Mouse (Mus musculus): ENCODE results near the gene Fbxo40.
A peak's percentile ranks its signal among the peaks of the same experiment; 100 is the strongest.

GRCm38 (mm10) chr16:36985636-36986042, 4.6 kb downstream of the Fbxo40 start:
- TF ChIP-seq CEBPB (IDR thresholded peaks at IDR 0.05; ENCODE audit: insufficient read depth, poor library complexity, severe bottlenecking) (no peak), POLR2A (IDR thresholded peaks at IDR 0.05; ENCODE audit: insufficient read length, low read depth) (no peak), TCF12 (IDR thresholded peaks at IDR 0.05; ENCODE audit: insufficient read depth, poor library complexity, severe bottlenecking) (no peak), MYOG (IDR thresholded peaks at IDR 0.05; ENCODE audit: control insufficient read depth in 1 of 3, insufficient read depth in 1 of 3, insufficient read length in 2 of 3, low read depth in 2 of 3) (no peak), MYOD1 (IDR thresholded peaks at IDR 0.05; ENCODE audit: control insufficient read depth in 1 of 3, insufficient read length in 2 of 3, low read depth in 2 of 3) (peak in 1 of 3 experiments; percentile 22), MAX (IDR thresholded peaks at IDR 0.05; ENCODE audit: low read depth) (no peak), E2F4 (IDR thresholded peaks at IDR 0.05; ENCODE audit: insufficient read depth) (no peak), USF1 (IDR thresholded peaks at IDR 0.05; ENCODE audit: low read depth) (no peak), TCF3 (IDR thresholded peaks at IDR 0.05; ENCODE audit: insufficient read length, low read depth) (no peak), POLR2AphosphoS2 (IDR thresholded peaks at IDR 0.05; ENCODE audit: insufficient read length, low read depth) (no peak)
